Mouse (Mus musculus) adrenal gland, adult 8-10 months (tissue): ENCODE data around the gene Slc17a8. TPM values are rescaled to one million over a fixed set of nuclear protein-coding genes. Genes with fewer than 3 reads are reported as not detected.
"Not testable (repeated sequence)": the region's sequence is repeated elsewhere in the genome, so short reads cannot be mapped to it uniquely, and the experiment has no call there.

Experiments
- DNase-seq: peaks from one replicate; pipeline ENCODE4 v3.0.0; 2022
- total RNA-seq, 4 experiments: library from RNA; stranded (reverse); gene quantifications; 2 replicates each; pipeline ENCODE4 v1.2.4; 2022

The Slc17a8 gene
- total RNA-seq = under 1 TPM in 3 of 4 experiments, not detected in 1; 0.06 to 0.19 (median 0.10) TPM

DNA sequence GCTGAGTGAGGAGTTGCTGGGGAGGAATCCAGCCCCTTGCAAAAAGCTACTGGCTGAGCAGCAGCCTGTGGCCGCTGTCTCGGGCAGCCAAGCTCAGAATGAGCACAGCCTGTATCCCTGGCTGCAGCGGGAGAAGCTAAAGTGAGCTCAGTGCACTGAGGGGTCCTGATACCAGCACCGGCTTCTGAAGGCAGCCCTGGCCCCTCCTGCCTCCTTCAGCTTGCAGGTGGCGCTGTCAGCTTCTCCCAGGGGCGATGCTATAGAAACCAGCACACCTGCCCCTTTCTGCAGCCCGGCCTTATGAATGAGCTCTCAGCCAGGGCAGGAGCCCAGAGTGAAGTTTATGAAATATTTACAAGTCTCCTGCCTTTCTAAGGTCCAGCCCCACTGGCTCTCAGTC lies at the start of gene Slc17a8:
TSS of gene Slc17a8 (minus strand) at position 125 of the 400 bp plus-strand sequence.
- no peak for DNase-seq

GRCm38 (mm10) chr10:89670371-89670770 lies 49.3 kb upstream of the Slc17a8 start:
- DNase-seq = not testable (repeated sequence)

GRCm38 (mm10) chr10:89667571-89667970 lies 46.5 kb upstream of the Slc17a8 start:
- DNase-seq = no peak

DNA sequence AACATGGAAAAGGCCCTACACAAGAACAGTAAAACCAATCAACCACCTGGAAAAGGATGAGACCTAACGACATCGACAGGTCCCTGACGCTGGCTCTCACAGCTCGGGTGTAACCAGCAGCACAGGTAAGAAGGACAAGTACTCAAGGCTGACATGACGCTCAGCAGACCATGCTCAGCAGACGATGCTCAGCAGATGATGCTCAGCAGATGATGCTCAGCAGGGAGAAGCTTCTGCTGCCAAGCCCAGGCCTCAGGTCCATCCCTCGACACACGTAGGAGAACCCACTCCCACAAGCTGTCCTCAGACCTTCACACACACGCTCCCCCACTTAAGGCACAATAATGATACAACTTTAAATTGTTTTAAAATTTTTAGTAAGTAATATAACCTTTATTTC lies 44.6 kb upstream of the Slc17a8 start:
- DNase-seq = no peak

GRCm38 (mm10) chr10:89664977-89665645 lies 44.1 kb upstream of the Slc17a8 start:
- DNase-seq = no peak

DNA sequence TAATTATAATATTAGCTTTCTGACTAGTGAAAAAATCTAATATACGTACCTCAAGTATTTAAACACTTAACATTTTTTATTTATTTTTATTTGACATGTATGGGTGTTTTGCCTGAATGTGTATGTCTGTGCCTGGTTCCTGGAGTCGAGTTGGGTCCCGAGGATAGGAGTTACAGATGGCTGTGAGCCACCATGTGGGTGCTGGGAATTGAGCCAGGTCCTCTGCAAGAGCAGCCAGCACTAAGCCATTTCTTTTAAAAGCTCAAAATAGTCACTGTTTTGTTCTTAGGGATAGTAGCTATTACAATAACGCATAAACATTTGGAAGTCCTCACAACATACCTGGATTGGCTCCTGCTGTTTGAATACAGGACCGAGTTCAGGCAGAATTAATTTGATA lies 35.3 kb upstream of the Slc17a8 start:
- DNase-seq = no peak

- DNase-seq = no peak
These were observed 31.9 kb upstream of the Slc17a8 start for GRCm38 (mm10) chr10:89652912-89653311.

DNA sequence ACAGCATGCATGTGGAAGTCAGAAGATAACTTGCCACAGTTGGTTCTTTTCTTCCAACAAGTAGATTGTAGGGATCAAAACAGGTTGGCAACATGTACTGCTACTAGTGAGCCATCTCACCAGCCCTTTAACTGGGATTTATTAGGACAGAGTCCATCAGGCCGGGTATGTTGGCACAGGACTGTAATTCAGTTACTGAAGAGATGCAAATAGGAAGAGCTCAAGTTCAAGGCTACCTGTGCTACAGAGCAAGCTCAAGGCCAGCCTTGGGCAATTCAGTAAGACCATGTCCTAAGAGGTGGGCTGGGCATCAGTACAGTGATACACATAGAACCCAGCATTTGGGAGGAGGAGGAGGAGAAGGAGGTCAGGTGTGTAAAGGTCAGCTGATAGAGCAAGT lies 30.6 kb upstream of the Slc17a8 start:
- peak; percentile 28 for DNase-seq

DNA sequence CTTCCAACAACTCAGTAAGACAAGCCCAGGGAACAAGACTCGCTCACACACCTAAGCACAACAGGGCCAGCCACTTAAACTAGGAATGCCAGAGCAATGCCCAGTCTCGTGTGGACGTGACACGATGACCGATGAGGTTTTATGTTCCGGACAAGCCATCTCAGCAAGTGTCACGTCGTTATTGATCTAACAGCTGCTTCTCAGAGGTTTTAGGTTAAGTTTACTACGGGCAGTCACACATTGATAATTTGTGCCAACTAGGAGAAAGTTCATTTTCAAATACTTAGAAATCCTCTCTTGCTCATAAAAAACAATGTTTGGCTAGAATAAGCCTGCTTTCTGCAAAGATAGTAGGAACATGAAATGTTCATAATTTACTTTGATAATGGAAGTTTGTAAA lies 25.9 kb upstream of the Slc17a8 start:
- DNase-seq = no peak

GRCm38 (mm10) chr10:89637001-89637400 lies 15.9 kb upstream of the Slc17a8 start:
- no peak for DNase-seq

GRCm38 (mm10) chr10:89635018-89635417 lies 14.0 kb upstream of the Slc17a8 start:
- no peak for DNase-seq

DNA sequence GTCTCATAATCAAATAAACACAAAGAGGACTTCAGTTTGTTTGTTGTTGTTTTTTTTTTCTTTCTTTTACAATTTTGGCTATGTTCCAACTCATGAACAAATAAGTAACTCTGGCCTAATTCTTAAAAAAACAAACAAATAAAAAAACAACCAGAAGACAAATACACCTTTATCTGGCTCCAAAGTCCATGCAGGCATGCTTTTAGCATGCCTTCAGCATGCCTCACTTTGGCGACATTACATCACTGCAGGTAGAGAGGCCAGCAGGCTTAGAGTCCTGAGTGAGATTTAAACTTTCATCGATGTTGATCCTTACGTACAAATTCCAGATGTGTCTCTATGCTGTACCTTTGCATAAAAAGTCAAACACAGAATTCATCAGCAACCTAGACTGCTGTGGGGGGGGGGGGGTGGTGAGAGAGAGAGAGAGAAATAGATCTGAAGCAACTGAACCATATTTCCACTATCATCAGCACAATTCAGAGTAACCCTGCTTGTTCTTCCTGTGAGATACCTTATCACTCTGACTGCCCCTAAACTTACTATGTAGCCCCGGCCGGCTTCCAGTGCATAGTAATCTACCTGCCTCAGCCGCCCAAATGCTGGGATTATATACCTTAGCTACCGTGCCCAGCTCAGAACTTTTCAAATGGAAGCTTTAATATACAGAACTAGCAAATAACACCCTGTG lies 12.8 kb upstream of the Slc17a8 start:
- DNase-seq = no peak

GRCm38 (mm10) chr10:89633121-89633520 lies 12.1 kb upstream of the Slc17a8 start:
- peak; percentile 43 for DNase-seq

- no peak for DNase-seq
These were observed 10.8 kb upstream of the Slc17a8 start for GRCm38 (mm10) chr10:89631831-89632230.

- no peak for DNase-seq
These were observed 9.5 kb upstream of the Slc17a8 start for GRCm38 (mm10) chr10:89630564-89630963.

DNA sequence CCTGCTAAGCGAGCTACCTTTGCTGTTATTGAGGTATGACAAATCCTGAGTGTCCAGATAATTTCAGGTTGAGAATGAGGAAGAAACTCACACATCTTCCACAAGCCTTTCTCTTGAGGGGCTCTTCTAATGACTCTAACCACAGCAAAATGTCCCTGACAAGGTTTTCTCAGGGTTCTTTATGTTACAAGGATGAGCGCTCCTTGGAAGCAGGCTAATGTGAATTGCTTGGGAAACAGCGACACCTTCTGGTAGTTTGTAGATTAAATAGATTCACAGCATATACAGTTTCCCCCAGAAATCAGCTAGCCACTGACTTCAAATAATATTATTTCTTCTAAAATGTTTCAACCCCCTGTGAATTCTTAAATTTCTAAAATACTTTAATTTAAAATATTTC lies 9.0 kb upstream of the Slc17a8 start:
- no peak for DNase-seq

- no peak for DNase-seq
These were observed 5.7 kb upstream of the Slc17a8 start for GRCm38 (mm10) chr10:89626714-89627113.

DNA sequence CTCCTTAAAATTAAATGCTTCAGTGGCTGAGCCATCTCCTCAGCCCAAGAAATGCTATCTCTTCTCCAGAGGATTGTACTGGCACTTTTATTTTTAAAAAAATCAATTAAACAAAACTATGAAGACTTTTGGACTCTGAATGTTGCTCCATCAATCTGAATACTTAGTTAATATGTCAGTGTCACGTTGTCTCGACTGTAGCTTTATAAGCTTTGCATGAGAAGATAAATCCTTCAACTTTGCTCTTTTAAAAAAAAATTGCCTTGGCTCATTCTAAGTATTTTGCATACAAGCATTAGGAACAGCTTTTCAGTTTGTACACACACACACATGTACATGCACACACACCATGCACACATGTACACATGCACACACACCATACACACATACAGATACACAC lies 3.1 kb upstream of the Slc17a8 start:
- no peak for DNase-seq

- peak; percentile 32 for DNase-seq
These were observed 21.7 kb downstream of the Slc17a8 start for GRCm38 (mm10) chr10:89599311-89599710.

DNA sequence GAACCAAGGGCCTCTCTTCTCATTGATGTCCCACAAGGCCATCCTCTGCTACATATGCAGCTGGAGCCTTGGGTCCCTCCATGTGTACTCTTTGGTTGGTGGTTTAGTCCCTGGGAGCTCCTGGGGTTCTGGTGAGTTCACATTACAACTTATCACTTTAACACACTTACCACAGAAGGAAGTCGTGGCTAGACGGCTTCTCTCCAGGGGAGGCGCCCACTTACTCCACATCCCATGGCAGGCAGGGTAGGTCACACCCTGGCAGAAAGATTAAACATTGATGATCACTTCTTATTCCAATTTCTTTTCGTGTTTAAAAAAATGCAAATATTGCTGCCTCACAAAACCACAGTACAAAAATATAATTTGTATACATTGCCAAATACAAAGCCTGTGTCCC lies 23.8 kb downstream of the Slc17a8 start:
- DNase-seq = no peak

DNA sequence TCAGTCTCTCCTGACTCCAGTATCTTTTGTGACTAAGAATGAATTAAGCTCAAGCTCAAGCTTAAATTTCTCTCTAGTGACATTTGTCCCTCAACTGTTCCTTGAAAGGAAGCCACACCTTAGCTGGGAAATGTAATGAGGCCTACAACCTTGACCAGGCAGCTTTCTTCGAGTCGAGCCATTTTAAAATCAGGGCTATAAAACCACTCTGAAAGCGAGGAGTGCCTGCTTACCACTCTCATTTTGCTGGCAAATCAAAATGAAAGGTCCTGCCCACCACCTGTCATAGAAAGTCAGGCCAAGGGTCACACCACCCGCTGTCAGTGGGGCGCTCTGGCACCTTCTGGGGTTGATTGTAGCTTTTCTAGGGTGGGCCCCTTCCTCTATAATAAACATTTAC lies 25.1 kb downstream of the Slc17a8 start:
- DNase-seq = no peak

DNA sequence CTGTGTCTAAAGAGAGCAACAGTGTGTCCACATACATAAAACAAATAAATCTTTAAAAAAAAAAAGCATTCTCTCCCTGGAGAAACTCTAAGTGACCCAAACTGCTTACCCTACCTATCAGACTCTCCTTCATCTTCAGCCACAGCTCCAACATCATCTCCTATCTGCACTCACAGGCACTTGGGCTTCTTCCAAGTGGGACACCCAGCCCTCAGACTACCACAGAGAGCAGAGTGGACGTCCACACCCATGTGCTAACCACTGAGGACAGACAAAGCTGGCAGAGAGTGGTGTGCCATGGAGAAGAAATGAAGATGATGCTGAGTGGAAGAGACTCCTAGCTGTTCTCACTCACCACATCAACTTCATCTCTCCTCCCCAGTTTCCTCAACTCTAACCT lies 25.5 kb downstream of the Slc17a8 start:
- no peak for DNase-seq

GRCm38 (mm10) chr10:89594309-89594708 lies 26.7 kb downstream of the Slc17a8 start:
- DNase-seq = no peak

GRCm38 (mm10) chr10:89592797-89593196 lies 28.3 kb downstream of the Slc17a8 start:
- DNase-seq = no peak
